Mouse (Mus musculus): ENCODE data around the gene Perm1. TPM values are rescaled to one million over a fixed set of nuclear protein-coding genes. Genes with fewer than 3 reads are reported as not detected.

The Perm1 gene
- polyA plus RNA-seq (2017; shearing (Covaris generic)), result 1 to 10 TPM; 1.2 to 2.4 TPM

DNA sequence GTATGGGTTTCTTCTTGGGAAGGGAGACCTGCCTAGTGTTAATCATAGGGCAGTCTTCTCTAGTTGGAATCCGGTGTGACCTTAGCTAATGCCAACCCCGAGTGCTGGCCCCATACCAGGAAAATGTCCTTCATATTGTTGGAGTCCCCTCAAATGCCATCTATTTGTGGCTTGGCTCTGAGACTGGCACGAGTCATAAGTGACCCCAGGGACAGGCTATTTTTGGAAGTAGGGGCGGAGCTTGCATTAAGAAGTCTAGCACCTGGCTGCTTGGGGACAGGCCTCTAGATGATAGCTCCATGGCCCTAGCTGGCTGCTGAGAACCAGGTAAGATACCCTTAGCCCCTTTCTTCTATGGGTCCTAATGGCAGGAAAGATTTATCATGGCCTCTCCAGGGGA is at the start of gene Perm1:
Perm1 (plus strand) TSS at position 220 of the 400 bp plus-strand sequence.

DNA sequence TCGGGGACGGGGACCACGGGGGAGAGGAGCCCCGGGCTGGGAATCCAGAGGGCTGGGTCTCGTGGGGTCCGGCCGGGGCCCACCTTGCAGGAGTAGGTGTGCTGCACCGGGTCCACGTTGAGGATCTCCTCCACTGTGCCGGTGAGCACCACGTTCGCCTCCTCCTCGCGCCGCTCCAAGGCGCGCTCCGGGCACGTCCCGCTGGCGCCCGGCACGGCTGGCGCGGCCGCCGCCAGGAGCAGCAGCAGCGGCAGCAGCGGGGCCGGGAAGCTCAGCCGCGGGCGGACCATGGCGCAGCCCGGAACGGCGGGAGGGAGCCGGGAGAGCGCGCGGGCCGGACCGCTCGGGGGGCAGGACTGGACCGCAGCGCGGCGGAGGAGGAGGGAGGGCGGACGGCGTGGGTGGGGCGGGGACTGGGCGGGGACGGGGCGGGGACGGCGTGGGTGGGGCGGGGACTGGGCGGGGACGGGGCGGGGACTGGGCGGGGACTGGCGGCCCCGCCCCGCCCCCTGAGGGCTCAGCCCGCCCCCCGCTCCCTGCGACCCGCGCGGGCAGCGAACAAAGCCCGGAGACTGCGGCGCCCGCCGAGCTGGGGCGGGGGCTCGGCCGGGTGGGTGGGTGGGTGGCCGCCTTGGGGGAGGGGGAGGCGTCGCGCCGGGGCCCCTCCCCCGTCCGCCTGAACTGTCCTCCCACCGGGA is 18.4 kb upstream of the Perm1 start, which contains the start of gene Agrn:
Agrn (minus strand) TSS at position 358 of the 698 bp plus-strand sequence.

DNA sequence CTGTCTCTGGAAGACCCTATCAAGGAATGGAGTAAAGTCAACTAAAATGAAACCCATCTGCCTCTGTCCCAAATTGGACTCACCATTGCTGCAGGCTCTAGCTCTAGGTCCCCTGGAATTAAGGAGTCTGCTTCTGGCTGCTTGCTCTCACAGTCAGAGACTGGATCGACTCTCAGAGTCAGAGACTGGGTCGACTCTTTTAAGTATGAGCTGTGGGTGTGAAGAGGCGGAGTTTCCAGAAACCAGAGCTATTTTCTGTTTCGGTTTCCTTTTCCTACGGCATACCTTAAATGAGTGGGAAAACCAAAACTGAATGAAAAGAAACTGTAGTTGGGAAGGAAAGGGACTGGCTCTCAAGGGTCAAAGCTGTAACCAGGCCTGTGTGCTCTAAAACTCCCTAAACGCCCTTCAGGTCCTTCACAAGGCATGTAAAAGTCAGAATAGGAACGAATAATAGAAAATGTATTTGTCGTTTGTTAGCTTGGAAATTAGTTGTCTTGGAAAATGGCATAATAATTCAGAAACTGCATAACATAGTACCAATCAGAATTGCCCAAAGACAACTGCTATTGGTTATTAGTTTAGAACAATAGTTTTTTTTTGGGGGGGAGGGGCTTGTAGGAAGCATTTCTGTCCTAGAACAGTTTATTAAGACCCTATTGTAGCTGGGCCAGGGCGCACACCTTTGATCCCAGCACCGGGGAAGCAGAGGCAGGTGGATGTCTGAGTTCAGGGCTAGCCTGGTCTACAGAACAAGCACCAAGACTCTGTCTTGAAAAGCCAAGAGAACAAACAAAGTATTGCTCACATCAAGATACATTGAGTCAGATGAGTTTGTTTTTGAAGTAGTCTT is 14.8 kb upstream of the Perm1 start, which contains the start of gene Isg15:
Isg15 (minus strand) TSS at position 196 of the 853 bp plus-strand sequence.

DNA sequence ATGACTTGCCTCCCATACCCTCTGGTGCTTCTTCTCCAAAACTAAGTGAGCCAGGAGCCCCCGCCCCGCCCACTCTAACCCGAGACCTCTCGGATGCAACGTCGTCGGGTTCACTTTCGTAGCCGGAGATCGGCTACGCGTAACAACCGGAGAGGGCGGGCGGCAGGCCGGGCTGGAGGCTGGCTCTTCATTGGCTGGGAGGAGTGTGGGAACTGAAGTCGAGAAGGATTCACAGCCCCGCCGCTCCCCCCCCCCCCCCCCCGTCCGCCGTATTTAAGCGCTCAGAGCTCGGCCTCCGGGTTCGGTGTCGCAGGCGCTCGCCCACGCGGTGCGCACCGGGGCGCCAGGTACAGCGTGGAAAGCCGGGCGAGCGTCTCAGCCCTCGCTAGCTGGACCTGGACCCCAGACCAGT is 12.7 kb upstream of the Perm1 start, which contains the start of gene AW011738:
AW011738 (plus strand) TSS at position 304 of the 412 bp plus-strand sequence.

DNA sequence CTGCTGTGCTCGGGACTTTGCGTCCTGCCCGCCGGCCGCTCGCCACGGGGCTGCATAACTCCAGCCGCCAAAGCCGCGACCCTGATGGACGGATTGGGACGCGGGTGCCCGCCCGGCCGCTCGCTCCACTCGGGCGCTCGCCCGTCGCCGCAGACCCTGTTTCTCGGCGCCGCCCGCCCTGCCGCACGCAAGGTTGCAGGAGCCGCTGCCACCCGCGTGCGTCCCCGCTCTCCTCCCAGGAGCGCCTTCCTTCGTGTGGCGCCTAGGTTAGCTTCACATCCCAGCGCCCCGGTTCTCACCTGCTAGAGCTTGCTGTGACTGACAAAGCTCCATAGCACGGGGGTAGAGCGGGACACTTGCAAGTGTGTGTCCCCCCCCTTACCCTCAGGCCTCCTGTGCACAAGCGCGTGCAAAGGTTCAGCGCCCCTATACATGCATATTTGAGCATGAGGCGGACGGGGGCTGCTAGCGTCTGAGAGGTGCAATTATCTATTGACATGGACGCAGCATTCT is 19.1 kb downstream of the Perm1 start, which contains the start of gene Plekhn1:
Plekhn1 (minus strand) TSS at position 157 of the 513 bp plus-strand sequence.

DNA sequence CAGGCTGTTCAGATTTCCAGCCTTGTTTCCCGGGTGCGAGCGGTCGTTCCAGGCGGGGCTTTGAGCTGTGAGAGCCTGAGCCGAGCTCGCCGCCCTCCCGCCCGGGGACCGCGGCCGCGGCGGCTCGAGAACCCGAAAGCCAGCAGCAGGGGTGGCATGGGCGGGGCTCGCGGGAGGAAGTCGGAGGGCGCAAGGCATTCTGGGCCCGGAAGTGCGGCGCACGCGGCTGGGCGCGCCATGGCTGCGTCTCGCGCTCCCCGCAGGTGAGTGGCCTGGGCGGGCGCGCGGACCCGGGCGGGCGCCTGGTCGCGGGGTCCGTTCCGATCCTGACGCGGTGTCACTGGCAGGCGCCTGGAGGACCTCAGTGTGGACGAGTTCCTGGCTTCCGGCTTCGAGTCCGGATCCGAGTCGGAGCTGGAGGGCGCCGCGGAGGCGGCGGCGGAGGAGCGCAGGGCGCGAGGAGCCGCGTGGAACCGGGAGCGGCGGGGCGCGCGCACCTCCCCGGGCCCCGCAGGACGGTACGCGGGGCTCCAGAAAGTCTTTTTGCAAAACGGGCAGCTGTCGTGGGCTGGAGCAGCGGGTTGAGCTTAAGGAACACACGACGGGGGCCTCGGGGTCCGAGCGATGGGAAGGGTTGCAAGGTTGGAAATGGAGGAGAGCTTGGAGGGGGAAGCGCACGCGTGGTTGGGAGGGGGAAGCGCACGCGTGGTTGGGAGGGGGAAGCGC is 20.3 kb downstream of the Perm1 start, which contains the start of gene Noc2l:
Noc2l (plus strand) TSS at position 203 of the 726 bp plus-strand sequence.

DNA sequence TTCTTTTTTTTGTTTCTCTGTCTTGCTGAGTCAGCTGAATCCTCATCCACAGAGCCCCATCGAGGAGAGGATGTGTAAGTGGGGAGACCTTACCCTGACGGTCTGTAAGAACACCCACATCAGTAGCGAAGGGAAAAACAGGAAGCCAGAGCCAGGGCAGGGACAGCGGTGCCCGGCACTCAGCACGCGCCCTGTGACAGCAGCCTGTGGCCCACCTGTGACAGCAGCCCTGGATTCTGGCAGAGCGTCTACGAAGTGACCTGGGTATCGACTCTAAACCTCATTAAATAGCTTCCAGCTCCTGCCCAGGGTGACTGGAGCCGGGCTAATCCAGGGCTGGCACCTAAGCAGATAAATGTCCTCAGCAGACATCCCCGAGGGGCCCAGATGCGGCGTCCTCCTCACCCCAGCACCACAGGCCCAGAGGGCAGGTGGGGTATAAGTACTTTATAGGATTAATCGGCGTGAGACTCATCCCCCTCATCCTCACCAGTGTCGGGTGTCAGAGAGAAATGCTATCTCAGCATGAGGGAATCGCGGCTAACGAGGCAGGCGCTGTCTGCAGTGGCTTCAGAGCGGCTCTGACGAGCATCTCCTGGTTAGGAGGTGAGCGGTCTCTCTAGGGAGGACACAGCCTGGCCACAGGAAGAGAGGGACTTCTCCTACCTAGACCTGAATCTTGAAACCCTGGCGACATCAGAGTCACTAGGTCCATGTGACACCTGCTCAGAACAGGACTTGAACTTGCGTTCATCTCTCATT is 39.6 kb downstream of the Perm1 start, which contains the start of gene Samd11:
Samd11 (minus strand) TSS at position 580 of the 762 bp plus-strand sequence.

Other genes with a start within 250 kb of the Perm1 start
- gene B3galt6, start 223.2 kb upstream of the Perm1 start, polyA plus RNA-seq (2017; shearing (Covaris generic)), result 10 to 100 TPM; 10.8 to 17.6 TPM
- 100 to 1,000 TPM; 475 to 560 TPM for gene Sdf4, start 223.0 kb upstream of the Perm1 start, polyA plus RNA-seq (2017; shearing (Covaris generic))
- 1,000 to 10,000 TPM in 1 of 2 experiments, 100 to 1,000 TPM in 1; 285 to 1,118 TPM for gene Tnfrsf4, start 202.0 kb upstream of the Perm1 start, polyA plus RNA-seq (2017; shearing (Covaris generic))
- gene Tnfrsf18, start 189.7 kb upstream of the Perm1 start, polyA plus RNA-seq (2017; shearing (Covaris generic)), result 100 to 1,000 TPM; 452 to 977 TPM
- 1 to 10 TPM in 1 of 2 experiments, under 1 TPM in 1; 0.42 to 2.2 TPM for gene Ttll10, start 156.5 kb upstream of the Perm1 start, polyA plus RNA-seq (2017; shearing (Covaris generic))
- gene 9430015G10Rik, start 105.9 kb upstream of the Perm1 start, polyA plus RNA-seq (2017; shearing (Covaris generic)), result 10 to 100 TPM; 26.0 to 42.9 TPM
- gene Rnf223, start 85.4 kb upstream of the Perm1 start, polyA plus RNA-seq (2017; shearing (Covaris generic)), result 1 to 10 TPM in 1 of 2 experiments, under 1 TPM in 1; 0.35 to 1.3 TPM
- gene Agrn, start 18.4 kb upstream of the Perm1 start, polyA plus RNA-seq (2017; shearing (Covaris generic)), result 1 to 10 TPM; 4.5 to 5.9 TPM
- 10 to 100 TPM; 34.0 to 41.3 TPM for gene Isg15, start 15.1 kb upstream of the Perm1 start, polyA plus RNA-seq (2017; shearing (Covaris generic))
- 10 to 100 TPM; 25.0 to 25.6 TPM for gene AW011738, start 12.6 kb upstream of the Perm1 start, polyA plus RNA-seq (2017; shearing (Covaris generic))
- gene Plekhn1, start 19.0 kb downstream of the Perm1 start, polyA plus RNA-seq (2017; shearing (Covaris generic)), result 10 to 100 TPM; 34.6 to 38.5 TPM
- 100 to 1,000 TPM; 124 to 157 TPM for gene Noc2l, start 20.1 kb downstream of the Perm1 start, polyA plus RNA-seq (2017; shearing (Covaris generic))
- 1 to 10 TPM; 2.5 to 4.0 TPM for gene Samd11, start 39.8 kb downstream of the Perm1 start, polyA plus RNA-seq (2017; shearing (Covaris generic))
- gene Vmn2r-ps159, start 115.2 kb downstream of the Perm1 start, polyA plus RNA-seq (2017; shearing (Covaris generic)), result under 1 TPM in 1 of 2 experiments, not detected in 1; 0.22 TPM

All from inflammation-experienced regulatory T-cells (primary cell).